Mouse (Mus musculus): ENCODE measurements at regions not wholly inside any gene's neighbourhood (a gene's known extent, or its start where the extent isn't known, plus 50 kb on each side); places are given as distances from the start of the nearest gene placed in this dataset.
"Not testable (repeated sequence)": the region's sequence is repeated elsewhere in the genome, so short reads cannot be mapped to it uniquely, and the experiment has no call there.

- WGBS = 79% methylated on average over 4 of the region's 4 CpGs
These were observed 994.7 kb upstream of the Foxg1 start for GRCm38 (mm10) chr12:48387724-48388123.

GRCm38 (mm10) chr12:48388192-48388812 lies 994.2 kb upstream of the Foxg1 start:
- no peak overlapping the region for H3K27ac ChIP-seq
- ATAC-seq (ENCODE audit: low FRiP score) = no peak
- H3K36me3 ChIP-seq = no peaks in the 10 kb centered on the region
- H3K9me3 ChIP-seq (replicated peaks) = no peaks in the 10 kb centered on the region
- WGBS = 70% methylated on average over 5 of the region's 5 CpGs
- H3K4me2 ChIP-seq (replicated peaks) = no peak overlapping the region
- H3K4me1 ChIP-seq = no peaks in the 10 kb centered on the region
- H3K4me3 ChIP-seq = no peak overlapping the region
- no peaks in the 10 kb centered on the region for H3K27me3 ChIP-seq
- H3K9ac ChIP-seq = no peak overlapping the region

More at GRCm38 (mm10) chr12:48387724-48388123, 994.7 kb upstream of the Foxg1 start:
- no peak overlapping the region for H3K4me3 ChIP-seq
- H3K9ac ChIP-seq = no peak overlapping the region
- no peaks in the 10 kb centered on the region for H3K9me3 ChIP-seq (replicated peaks)
- H3K4me2 ChIP-seq (replicated peaks) = no peak overlapping the region
- H3K36me3 ChIP-seq = no peaks in the 10 kb centered on the region
- H3K27me3 ChIP-seq = no peaks in the 10 kb centered on the region
- no peaks in the 10 kb centered on the region for H3K4me1 ChIP-seq
- ATAC-seq (ENCODE audit: low FRiP score) = no peak
- no peak overlapping the region for H3K27ac ChIP-seq

GRCm38 (mm10) chr12:48391008-48391407 lies 991.5 kb upstream of the Foxg1 start:
- Histone ChIP-seq H3K36me3 (no peaks in the 10 kb centered on the region), H3K9ac (no peak overlapping the region), H3K9me3 (replicated peaks) (no peaks in the 10 kb centered on the region), H3K27me3 (no peaks in the 10 kb centered on the region), H3K27ac (no peak overlapping the region), H3K4me1 (no peaks in the 10 kb centered on the region), H3K4me2 (replicated peaks) (no peak overlapping the region), H3K4me3 (no peak overlapping the region)
- no peak for ATAC-seq (ENCODE audit: low FRiP score)
- 58% methylated on average over 4 of the region's 4 CpGs for WGBS

- WGBS = 86% methylated on average over 4 of the region's 4 CpGs
- Histone ChIP-seq H3K36me3 (no peaks in the 10 kb centered on the region), H3K4me3 (no peak overlapping the region), H3K9ac (no peak overlapping the region), H3K27ac (no peak overlapping the region), H3K9me3 (replicated peaks) (no peaks in the 10 kb centered on the region), H3K4me2 (replicated peaks) (no peak overlapping the region), H3K4me1 (no peaks in the 10 kb centered on the region), H3K27me3 (no peaks in the 10 kb centered on the region)
- no peak for ATAC-seq (ENCODE audit: low FRiP score)
These were observed 943.0 kb upstream of the Foxg1 start for GRCm38 (mm10) chr12:48439333-48440046.

- not testable (repeated sequence) for H3K9me3 ChIP-seq (replicated peaks); H3K27me3 ChIP-seq; H3K4me2 ChIP-seq (replicated peaks); H3K9ac ChIP-seq; H3K36me3 ChIP-seq; ATAC-seq (ENCODE audit: low FRiP score); H3K4me1 ChIP-seq; H3K27ac ChIP-seq; H3K4me3 ChIP-seq
- WGBS = 82% methylated on average over 3 of the region's 3 CpGs
These were observed 933.7 kb upstream of the Foxg1 start for GRCm38 (mm10) chr12:48448719-48449118.

GRCm38 (mm10) chr12:48462392-48462791 lies 920.1 kb upstream of the Foxg1 start:
- ATAC-seq (ENCODE audit: low FRiP score) = no peak
- Histone ChIP-seq H3K27ac (no peak overlapping the region), H3K9ac (no peak overlapping the region), H3K4me3 (no peak overlapping the region), H3K4me2 (replicated peaks) (no peak overlapping the region), H3K4me1 (no peaks in the 10 kb centered on the region), H3K36me3 (no peaks in the 10 kb centered on the region), H3K27me3 (no peaks in the 10 kb centered on the region), H3K9me3 (replicated peaks) (no peaks in the 10 kb centered on the region)
- whole genome bisulfite sequencing = 48% methylated on average over 2 of the region's 2 CpGs

GRCm38 (mm10) chr12:48500735-48501134 lies 881.7 kb upstream of the Foxg1 start:
- H3K36me3 ChIP-seq = no peaks in the 10 kb centered on the region
- no peak overlapping the region for H3K4me2 ChIP-seq (replicated peaks)
- H3K9ac ChIP-seq = no peak overlapping the region
- no peaks in the 10 kb centered on the region for H3K9me3 ChIP-seq (replicated peaks)
- 92% methylated on average over 3 of the region's 3 CpGs for WGBS
- no peak overlapping the region for H3K4me3 ChIP-seq
- no peaks in the 10 kb centered on the region for H3K4me1 ChIP-seq
- ATAC-seq (ENCODE audit: low FRiP score) = no peak
- no peak overlapping the region for H3K27ac ChIP-seq
- no peaks in the 10 kb centered on the region for H3K27me3 ChIP-seq

GRCm38 (mm10) chr12:48511594-48511993 lies 870.9 kb upstream of the Foxg1 start:
- H3K4me1 ChIP-seq = no peaks in the 10 kb centered on the region
- WGBS = 89% methylated on average over 3 of the region's 3 CpGs

GRCm38 (mm10) chr12:48512259-48512658 lies 870.2 kb upstream of the Foxg1 start:
- Histone ChIP-seq H3K27me3 (no peaks in the 10 kb centered on the region), H3K4me2 (replicated peaks) (no peak overlapping the region), H3K9me3 (replicated peaks) (no peaks in the 10 kb centered on the region), H3K9ac (no peak overlapping the region), H3K4me3 (no peak overlapping the region), H3K4me1 (no peaks in the 10 kb centered on the region), H3K36me3 (no peaks in the 10 kb centered on the region), H3K27ac (no peak overlapping the region)
- 78% methylated on average over 3 of the region's 3 CpGs for WGBS
- no peak for ATAC-seq (ENCODE audit: low FRiP score)

More at GRCm38 (mm10) chr12:48511594-48511993, 870.9 kb upstream of the Foxg1 start:
- H3K27ac ChIP-seq = no peak overlapping the region
- H3K27me3 ChIP-seq = no peaks in the 10 kb centered on the region
- no peak overlapping the region for H3K9ac ChIP-seq
- H3K4me2 ChIP-seq (replicated peaks) = no peak overlapping the region
- no peak for ATAC-seq (ENCODE audit: low FRiP score)
- H3K36me3 ChIP-seq = no peaks in the 10 kb centered on the region
- no peak overlapping the region for H3K4me3 ChIP-seq
- H3K9me3 ChIP-seq (replicated peaks) = no peaks in the 10 kb centered on the region

GRCm38 (mm10) chr12:48521996-48522395 lies 860.5 kb upstream of the Foxg1 start:
- no peak overlapping the region for H3K4me3 ChIP-seq
- no peaks in the 10 kb centered on the region for H3K27me3 ChIP-seq
- H3K9ac ChIP-seq = no peak overlapping the region
- H3K36me3 ChIP-seq = no peaks in the 10 kb centered on the region
- no peaks in the 10 kb centered on the region for H3K9me3 ChIP-seq (replicated peaks)
- H3K4me2 ChIP-seq (replicated peaks) = no peak overlapping the region
- no peaks in the 10 kb centered on the region for H3K4me1 ChIP-seq
- no peak overlapping the region for H3K27ac ChIP-seq
- WGBS = 61% methylated on average over 3 of the region's 3 CpGs
- ATAC-seq (ENCODE audit: low FRiP score) = no peak

- H3K4me2 ChIP-seq (replicated peaks); H3K9me3 ChIP-seq (replicated peaks); H3K4me1 ChIP-seq; H3K9ac ChIP-seq; H3K36me3 ChIP-seq; H3K27ac ChIP-seq; H3K4me3 ChIP-seq; H3K27me3 ChIP-seq; ATAC-seq (ENCODE audit: low FRiP score): not testable (repeated sequence)
- WGBS = 84% methylated on average over 20 of the region's 20 CpGs
These were observed 822.8 kb upstream of the Foxg1 start for GRCm38 (mm10) chr12:48559690-48560089.

GRCm38 (mm10) chr12:48604401-48605197 lies 777.9 kb upstream of the Foxg1 start:
- no peaks in the 10 kb centered on the region for H3K36me3 ChIP-seq
- no peaks in the 10 kb centered on the region for H3K27me3 ChIP-seq
- no peak overlapping the region for H3K9ac ChIP-seq
- 78% methylated on average over 5 of the region's 5 CpGs for whole genome bisulfite sequencing
- H3K4me2 ChIP-seq (replicated peaks) = no peak overlapping the region
- H3K27ac ChIP-seq = no peak overlapping the region
- no peaks in the 10 kb centered on the region for H3K9me3 ChIP-seq (replicated peaks)
- no peak for ATAC-seq (ENCODE audit: low FRiP score)
- H3K4me3 ChIP-seq = no peak overlapping the region
- H3K4me1 ChIP-seq = no peaks in the 10 kb centered on the region

Data from hindbrain, embryonic 12.5 days (tissue).